Mouse (Mus musculus) cerebellum, adult 2 months (tissue): ENCODE measurements around the gene Hnf4a. TPM values are rescaled to one million over a fixed set of nuclear protein-coding genes. Genes with fewer than 3 reads are reported as not detected.

Experiments
- DNase-seq, 2 experiments: peaks; one replicate each; pipeline ENCODE4 v3.0.0; 2021
- H3K27ac ChIP-seq: fragments of 200-500 bp; 2 replicates; pipeline ENCODE4 v1.5.1; 2012; ENCODE audit warnings: low read length, control low read depth, inconsistent platforms; ENCODE audit not compliant: insufficient read depth
- H3K27me3 ChIP-seq: fragments of 200-500 bp; 2 replicates; pipeline ENCODE4 v1.6.1; 2012; ENCODE audit warnings: inconsistent platforms, mild to moderate bottlenecking, low read length, moderate library complexity; ENCODE audit not compliant: control insufficient read depth, insufficient read depth
- H3K4me1 ChIP-seq: fragments of 200-500 bp; 2 replicates; pipeline ENCODE4 v1.6.1; 2011; ENCODE audit warnings: low read length; ENCODE audit not compliant: control insufficient read depth, insufficient read depth
- H3K4me3 ChIP-seq: fragments of 200-500 bp; replicated peaks from 2 replicates; pipeline ENCODE3; 2011; ENCODE audit warnings: mild to moderate bottlenecking, low read depth, low read length, control low read depth; ENCODE audit not compliant: insufficient read depth
- CTCF ChIP-seq: fragments of 200-500 bp; IDR thresholded peaks from 2 replicates; pipeline ENCODE4 v1.5.1; 2011; ENCODE audit warnings: low read depth, mild to moderate bottlenecking, control low read depth, low read length, moderate library complexity, borderline replicate concordance; ENCODE audit not compliant: insufficient read depth
- POLR2A ChIP-seq: fragments of 200-500 bp; IDR thresholded peaks from 2 replicates; pipeline ENCODE4 v1.6.1; 2011; ENCODE audit warnings: low read length, control low read depth, borderline replicate concordance; ENCODE audit not compliant: insufficient read depth
- WGBS: fragments of 180-500 bp; shearing (Covaris S2); methylation state at CpG from one replicate; pipeline ENCODE4 v1.1.7; 2018; 5-methylcytosine and 5-hydroxymethylcytosine counted together
- polyA plus RNA-seq: library from polyadenylated mRNA; depleted of rRNA; stranded (reverse); fragments of >200 nt; gene quantifications from 2 replicates; pipeline ENCODE4 v1.2.3, GENCODE M21; 2012

The Hnf4a gene
- polyA plus RNA-seq, 1 experiment: 0.03 TPM

GRCm38 (mm10) chr2:163472466-163472851 is 34.1 kb upstream of the Hnf4a start, which contains the start of gene Fitm2:
Gene Fitm2 (minus strand): TSS chr2:163472629.
- TF ChIP-seq POLR2A (peak; percentile 58; the same call in 1 of the 2 replicates), CTCF (peak; percentile 100)
- H3K4me3 ChIP-seq: peak within 1 kb of the TSS; percentile 90
- WGBS: 1% methylated on average over 30 of the region's 30 CpGs
- peak within 1 kb of the TSS; percentile 72 for H3K27ac ChIP-seq
- peaks cover 2% of the 10 kb centered on the region; the same call in 1 of the 2 replicates for H3K4me1 ChIP-seq
- no peaks in the 10 kb centered on the region for H3K27me3 ChIP-seq
- DNase-seq: peak; percentile 96 to 99

DNA sequence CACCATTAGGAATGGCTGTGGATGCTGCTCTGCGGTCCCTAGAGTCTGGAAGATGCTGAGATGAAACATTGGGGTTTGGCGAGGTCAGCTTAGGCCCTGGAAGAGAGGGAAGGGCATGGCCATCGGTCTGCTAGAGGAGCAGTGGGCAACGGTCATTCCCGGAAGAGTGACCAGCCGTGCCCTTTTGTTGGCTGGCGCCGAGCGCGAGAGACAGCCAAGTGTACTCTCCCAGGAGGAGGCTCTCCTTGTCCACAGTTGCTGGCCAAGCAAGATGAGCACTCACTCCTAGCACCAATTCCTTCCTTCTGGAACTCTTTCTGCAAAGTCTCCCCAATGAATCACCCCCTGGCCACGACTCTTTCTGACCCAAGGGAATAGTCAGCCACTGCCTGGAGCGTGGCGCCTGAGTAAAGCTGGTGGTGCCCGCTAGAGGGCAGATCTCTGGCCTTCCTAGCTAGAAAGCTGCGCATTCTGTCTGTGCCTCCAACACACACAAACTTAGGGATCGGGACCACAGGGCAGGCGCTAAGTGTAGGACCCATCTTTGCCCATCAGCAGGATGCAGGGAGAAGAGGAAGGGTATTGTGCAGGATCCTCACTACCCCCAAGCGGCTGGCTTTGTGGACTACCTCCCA is 26.3 kb upstream of the Hnf4a start:
- WGBS: 52% methylated on average over 18 of the region's 18 CpGs
- DNase-seq: no peak
- H3K27me3 ChIP-seq: no peaks in the 10 kb centered on the region
- H3K4me3 ChIP-seq: no peak overlapping the region
- TF ChIP-seq CTCF: peak; percentile 34; the same call in 1 of the 2 replicates
- no peak for TF ChIP-seq POLR2A
- H3K4me1 ChIP-seq: no peaks in the 10 kb centered on the region
- H3K27ac ChIP-seq: no peak overlapping the region

GRCm38 (mm10) chr2:163481539-163482029 is 25.0 kb upstream of the Hnf4a start:
- TF ChIP-seq CTCF: no peak
- TF ChIP-seq POLR2A: no peak
- no peak for DNase-seq
- Histone ChIP-seq H3K27me3 (no peaks in the 10 kb centered on the region), H3K4me1 (no peaks in the 10 kb centered on the region), H3K4me3 (no peak overlapping the region), H3K27ac (no peak overlapping the region)
- WGBS: 10% methylated on average over 21 of the region's 21 CpGs

DNA sequence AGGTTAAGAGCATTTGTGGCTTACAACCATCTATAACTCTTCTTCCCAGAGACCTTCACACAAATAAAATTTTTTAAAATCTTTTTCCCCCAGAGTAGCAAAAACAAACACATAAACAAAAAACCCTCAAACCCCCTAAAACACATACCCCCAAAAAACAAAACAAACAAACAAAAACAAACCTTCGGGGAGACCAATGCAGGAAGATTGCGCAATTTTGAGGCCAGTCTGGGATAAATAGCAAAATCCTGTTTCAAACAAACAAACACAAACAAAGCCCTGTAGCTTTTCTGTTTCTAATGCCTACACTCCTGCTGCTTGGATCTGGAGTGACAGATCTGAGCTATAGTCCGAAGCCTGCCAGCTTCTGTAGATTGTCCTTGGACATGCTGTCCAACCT is 19.2 kb upstream of the Hnf4a start:
- H3K27me3 ChIP-seq: no peaks in the 10 kb centered on the region
- no peak for DNase-seq
- WGBS: 91% methylated on average over 3 of the region's 3 CpGs
- H3K4me3 ChIP-seq: no peak overlapping the region
- TF ChIP-seq CTCF: no peak
- TF ChIP-seq POLR2A: no peak
- no peak overlapping the region for H3K27ac ChIP-seq
- no peaks in the 10 kb centered on the region for H3K4me1 ChIP-seq

DNA sequence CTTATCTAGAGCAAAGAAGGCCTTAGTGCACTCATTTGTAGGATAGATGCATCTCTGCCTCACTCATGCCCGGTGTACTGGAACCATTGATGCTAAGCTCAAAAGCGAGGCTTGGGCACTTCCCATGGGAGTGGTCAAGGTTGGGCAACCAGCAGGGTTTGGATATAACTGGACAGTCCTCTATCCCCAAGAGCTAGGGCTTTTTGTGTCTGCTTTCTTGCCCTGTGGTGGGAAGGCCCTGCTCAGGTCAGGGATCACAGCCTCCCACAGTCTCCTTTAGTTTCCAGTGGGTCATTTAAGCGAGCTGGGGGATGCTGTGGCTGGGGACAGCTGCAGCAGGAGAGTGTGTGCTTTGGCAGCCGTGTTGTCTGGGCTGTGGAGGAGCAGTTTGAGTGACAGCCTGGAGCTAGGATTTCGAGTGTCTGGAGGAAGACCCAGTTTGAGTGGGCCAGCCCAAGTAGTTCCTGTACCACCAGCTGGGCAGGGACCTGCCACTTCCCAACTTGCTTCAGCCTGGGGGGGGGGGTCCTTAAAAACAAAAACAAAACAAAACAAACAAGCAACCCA is 16.8 kb upstream of the Hnf4a start:
- 47% methylated on average over 5 of the region's 5 CpGs for WGBS
- no peak overlapping the region for H3K27ac ChIP-seq
- H3K4me1 ChIP-seq: no peaks in the 10 kb centered on the region; the same call in 1 of the 2 replicates
- DNase-seq: no peak
- H3K4me3 ChIP-seq: no peak overlapping the region
- TF ChIP-seq POLR2A (no peak), CTCF (no peak)
- H3K27me3 ChIP-seq: no peaks in the 10 kb centered on the region

- Histone ChIP-seq H3K27ac (no peak overlapping the region), H3K27me3 (no peaks in the 10 kb centered on the region), H3K4me3 (no peak overlapping the region), H3K4me1 (no peaks in the 10 kb centered on the region; the same call in 1 of the 2 replicates)
- TF ChIP-seq POLR2A (no peak), CTCF (no peak)
- 90% methylated on average over 17 of the region's 17 CpGs for WGBS
- DNase-seq: no peak
These were observed 16.0 kb upstream of the Hnf4a start for GRCm38 (mm10) chr2:163490656-163491055.

- Histone ChIP-seq H3K4me3 (no peak overlapping the region), H3K27ac (no peak overlapping the region), H3K27me3 (no peaks in the 10 kb centered on the region), H3K4me1 (no peaks in the 10 kb centered on the region; the same call in 1 of the 2 replicates)
- WGBS: 21% methylated on average over 7 of the region's 7 CpGs
- no peak for DNase-seq
- TF ChIP-seq POLR2A (no peak), CTCF (no peak)
These were observed 15.3 kb upstream of the Hnf4a start for GRCm38 (mm10) chr2:163491351-163491750.

DNA sequence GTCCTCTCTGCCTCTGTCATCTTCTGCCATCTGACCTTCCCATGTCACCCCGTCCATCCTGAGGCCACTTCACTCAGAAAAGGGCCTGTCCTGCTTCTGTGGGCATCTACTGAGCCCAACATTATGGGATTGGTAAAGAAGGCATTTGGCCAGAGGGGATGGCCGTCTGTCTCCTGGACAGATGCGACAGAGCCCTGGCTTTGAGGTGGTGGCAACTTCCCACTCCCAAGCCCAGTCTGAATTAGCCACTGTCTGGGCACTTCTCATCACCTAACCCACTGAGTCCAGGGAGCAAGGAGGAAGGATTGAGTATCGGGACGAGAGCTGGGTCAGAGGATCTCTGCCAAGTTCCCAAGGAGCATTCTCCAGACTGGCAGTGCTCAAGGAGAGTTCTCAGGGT is 14.6 kb upstream of the Hnf4a start, which contains the start of gene R3hdml:
TSS of gene R3hdml (plus strand) at position 301 of the 400 bp plus-strand sequence.
- 43% methylated on average over 5 of the region's 5 CpGs for WGBS

More for the DNA sequence above, 14.6 kb upstream of the Hnf4a start, which contains the start of gene R3hdml:
- TF ChIP-seq POLR2A (no peak), CTCF (no peak)
- Histone ChIP-seq H3K27me3 (no peaks in the 10 kb centered on the region), H3K27ac (no peak within 1 kb of the TSS), H3K4me1 (no peaks in the 10 kb centered on the region; the same call in 1 of the 2 replicates), H3K4me3 (no peak within 1 kb of the TSS)
- no peak for DNase-seq
